Mouse (Mus musculus): ENCODE measurements around the gene Chn2. TPM values are rescaled to one million over a fixed set of nuclear protein-coding genes. Genes with fewer than 3 reads are reported as not detected.
"Not testable (repeated sequence)": the region's sequence is repeated elsewhere in the genome, so short reads cannot be mapped to it uniquely, and the experiment has no call there.

The Chn2 gene
- polyA plus RNA-seq, 1 experiment = 5.9 TPM

DNA sequence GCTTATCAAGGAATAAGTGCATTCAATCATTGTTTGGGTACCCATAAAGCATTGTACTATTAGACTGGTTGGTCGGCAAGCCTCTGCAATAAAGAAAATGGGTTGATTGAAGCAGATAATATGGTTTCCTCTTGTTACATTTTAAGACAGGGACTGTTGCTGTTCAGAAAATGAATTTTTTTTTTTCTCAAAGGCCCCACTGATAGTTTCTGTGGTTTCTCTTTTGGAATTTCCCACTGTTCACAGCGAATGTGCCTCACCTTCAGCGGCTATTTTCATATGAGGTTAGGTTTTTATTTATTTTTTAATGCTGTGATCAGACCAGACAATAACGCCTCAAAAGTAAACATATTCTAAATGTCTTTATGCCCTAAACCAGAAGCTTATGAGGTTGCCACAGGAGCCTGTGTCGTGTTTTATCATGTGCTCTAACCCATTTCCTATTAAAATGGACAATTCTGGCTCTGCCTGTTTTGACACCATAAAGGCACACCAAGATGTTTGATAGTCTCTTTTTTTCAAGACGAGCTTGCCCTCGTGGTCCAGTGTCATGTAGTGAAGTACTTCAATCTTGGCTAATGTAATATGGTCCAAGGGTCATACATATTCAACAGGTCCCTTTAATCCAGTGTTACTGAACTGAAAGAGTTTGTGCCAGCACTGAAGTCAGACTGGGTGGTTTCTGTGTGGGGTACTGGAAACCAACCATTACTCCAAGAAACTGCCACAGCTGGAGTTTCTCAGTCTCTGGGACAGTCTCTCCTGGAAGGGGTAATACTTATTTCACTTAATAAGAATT is 112.3 kb downstream of the Chn2 start:
- no peak for DNase-seq (ENCODE audit: low read depth)

GRCm38 (mm10) chr6:54157097-54157496 is 117.7 kb downstream of the Chn2 start:
- DNase-seq (ENCODE audit: low read depth) = no peak

DNA sequence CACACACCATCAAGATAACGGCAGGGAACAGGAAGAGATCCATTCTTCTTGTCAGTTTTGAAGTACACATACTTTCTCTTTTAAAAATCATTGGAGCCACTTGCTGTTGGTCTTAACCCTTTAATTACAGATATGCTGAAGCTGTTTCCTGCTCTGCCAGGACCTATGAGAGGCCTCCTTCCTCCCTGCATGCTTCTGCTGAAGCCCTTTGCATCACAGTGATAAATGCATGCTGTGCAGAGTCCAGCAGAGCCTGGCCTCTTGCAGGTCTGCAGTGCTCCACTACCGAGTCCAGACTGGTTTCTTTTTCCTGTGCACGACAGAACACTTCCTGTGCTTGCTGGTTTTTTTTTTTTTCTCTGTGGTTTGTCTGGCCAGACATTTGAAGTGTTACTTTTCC is 119.0 kb downstream of the Chn2 start:
- no peak for DNase-seq (ENCODE audit: low read depth)

DNA sequence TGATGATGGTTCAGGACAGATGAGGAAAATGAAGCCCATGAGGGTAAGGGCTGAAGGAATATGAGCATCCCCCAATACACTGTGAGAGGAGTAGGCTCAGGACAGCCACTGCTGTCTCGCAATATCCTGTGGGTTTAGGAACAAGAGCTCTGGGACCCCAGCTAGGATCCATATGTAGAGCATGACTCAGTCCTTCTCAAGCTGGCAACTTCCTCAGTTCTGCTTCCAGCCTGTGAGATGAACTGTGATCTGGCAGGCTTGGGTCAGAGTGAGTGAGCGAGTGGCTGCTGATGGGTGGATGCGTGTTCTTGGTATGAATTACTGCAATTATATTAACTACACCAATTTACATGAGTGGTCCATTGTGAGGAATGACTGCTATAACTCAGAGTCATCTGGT is 121.3 kb downstream of the Chn2 start:
- no peak for DNase-seq (ENCODE audit: low read depth)

DNA sequence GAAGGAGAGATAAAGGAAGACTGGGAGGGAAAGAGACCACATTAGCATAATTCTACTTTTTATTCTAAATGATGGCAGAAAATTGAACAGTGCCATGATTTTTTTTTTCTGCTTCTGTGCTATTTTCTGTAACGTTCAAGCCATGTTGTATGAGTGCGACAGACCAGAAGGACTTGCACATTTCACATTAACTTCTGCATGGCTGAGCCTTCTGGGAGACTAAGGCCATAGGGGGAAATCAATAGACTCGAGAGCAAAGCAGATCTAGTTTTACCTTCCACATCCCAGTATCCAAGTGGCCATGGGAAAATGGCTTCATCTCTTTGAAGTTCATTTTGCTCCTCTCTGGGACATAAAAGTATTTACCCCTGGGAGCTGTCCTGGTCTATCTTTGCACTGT is 121.9 kb downstream of the Chn2 start:
- no peak for DNase-seq (ENCODE audit: low read depth)

DNA sequence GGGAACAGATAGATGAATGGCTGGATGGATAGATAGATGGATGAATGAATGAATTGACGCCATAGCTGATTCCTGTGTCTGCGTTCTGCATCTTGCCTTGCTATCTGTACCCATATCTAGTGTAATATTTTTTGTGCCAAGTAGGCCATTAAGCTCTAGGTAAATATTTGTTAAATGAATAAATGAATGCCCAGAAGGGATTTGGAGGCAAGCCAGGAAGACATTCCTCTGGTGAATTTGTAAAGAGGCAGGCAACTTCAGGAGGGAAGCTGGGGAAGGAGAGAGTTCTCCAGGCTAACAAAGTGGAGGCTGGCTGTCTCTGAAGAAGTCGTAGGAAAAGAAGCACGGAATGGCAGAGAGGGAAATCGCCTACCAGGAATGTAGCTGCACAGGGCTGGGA is 123.0 kb downstream of the Chn2 start:
- no peak for DNase-seq (ENCODE audit: low read depth)

DNA sequence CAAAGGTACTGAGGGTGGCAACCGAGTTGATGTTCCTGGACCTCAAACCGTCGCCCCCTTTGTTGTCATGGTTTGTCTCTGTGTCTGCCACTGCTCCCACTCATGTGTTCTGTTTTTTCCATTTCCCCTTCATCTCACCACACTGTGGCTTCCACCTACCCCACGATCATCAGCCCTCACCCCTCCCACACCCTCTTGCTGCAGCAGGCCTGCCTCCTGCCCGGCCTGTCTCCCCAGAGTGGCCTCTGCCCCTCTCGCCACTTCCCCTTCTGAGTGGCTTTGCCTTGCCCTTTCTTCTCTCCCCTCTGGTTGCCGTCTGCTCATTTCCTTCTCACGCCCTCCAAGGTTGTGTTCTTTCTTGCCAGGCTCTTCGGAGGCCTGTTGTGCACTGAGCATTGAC is 123.4 kb downstream of the Chn2 start:
- no peak for DNase-seq (ENCODE audit: low read depth)

- no peak for DNase-seq (ENCODE audit: low read depth)
Observed at GRCm38 (mm10) chr6:54163702-54164101, 124.3 kb downstream of the Chn2 start.

GRCm38 (mm10) chr6:54164777-54165176 is 125.4 kb downstream of the Chn2 start:
- no peak for DNase-seq (ENCODE audit: low read depth)

GRCm38 (mm10) chr6:54165246-54165645 is 125.9 kb downstream of the Chn2 start:
- DNase-seq (ENCODE audit: low read depth) = no peak

DNA sequence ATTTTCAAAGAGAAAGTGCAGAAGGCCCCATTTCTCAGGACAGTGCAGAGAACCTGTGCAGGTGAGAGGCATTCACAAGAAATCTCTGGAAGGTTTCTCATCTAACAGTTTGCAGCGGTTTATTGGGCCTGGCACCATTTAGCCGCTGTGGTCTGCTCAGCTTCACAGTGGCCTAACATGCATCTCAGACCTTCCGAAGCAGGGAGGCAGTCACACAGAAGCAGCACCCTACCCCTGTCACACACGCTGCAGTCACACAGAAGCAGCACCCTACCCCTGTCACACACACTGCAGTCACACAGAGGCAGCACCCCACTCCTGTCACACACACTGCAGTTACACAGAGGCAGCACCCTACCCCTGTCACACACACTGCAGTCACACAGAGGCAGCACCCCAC is 126.5 kb downstream of the Chn2 start:
- DNase-seq (ENCODE audit: low read depth) = no peak

- DNase-seq (ENCODE audit: low read depth) = no peak
Observed at GRCm38 (mm10) chr6:54166991-54167546, 127.7 kb downstream of the Chn2 start.

DNA sequence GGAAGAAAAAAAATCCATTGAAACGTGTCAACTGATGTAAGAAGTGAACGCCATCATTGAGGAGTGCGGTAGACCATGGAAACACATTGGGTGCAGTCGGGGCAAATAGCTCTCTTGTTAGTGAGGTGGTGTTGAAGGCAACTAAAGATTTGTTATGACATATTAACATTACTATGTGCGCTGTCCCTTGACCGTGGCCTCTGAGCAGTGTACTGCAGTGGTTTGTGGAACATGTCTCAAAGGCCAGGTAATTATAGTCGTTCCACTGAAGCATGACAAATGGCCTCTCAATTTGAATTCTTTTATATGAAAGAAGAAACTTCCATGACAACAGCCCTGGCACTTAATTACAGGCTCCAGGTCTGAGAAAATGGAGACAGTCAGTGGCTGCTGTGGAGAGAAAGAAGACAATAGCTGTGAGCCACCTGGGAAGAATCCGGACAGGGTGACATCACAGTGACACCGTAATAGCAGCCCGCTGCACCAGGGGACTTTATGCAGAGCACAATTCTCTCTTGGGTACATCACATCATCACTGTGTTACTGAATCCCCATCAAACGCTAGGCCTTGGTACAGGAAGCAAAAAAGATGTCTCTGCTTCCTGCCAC is 131.0 kb downstream of the Chn2 start:
- DNase-seq (ENCODE audit: low read depth) = no peak

DNA sequence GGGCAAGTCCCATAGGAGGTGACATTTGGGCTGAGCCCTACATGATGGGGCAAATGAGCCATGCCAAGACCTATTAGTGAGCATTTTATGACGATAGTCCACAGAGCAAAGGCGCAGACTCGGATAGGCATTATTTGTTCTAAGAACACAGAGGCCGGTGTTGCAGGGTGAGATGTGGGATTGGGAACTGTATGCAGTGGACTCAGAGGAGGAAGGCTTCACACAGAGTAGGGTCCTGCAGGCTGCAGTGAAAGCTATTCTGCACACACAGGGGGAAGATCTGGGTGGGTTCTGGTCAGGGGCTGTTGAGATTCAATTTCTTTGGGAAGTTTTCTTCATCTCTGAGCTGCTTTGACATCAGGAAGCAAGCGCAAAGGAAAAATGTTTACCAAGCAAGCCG is 132.0 kb downstream of the Chn2 start:
- DNase-seq (ENCODE audit: low read depth) = no peak

GRCm38 (mm10) chr6:54175473-54176215 is 136.3 kb downstream of the Chn2 start:
- DNase-seq (ENCODE audit: low read depth) = no peak

GRCm38 (mm10) chr6:54177081-54177480 is 137.7 kb downstream of the Chn2 start:
- DNase-seq (ENCODE audit: low read depth) = not testable (repeated sequence)

GRCm38 (mm10) chr6:54179056-54179873 is 139.9 kb downstream of the Chn2 start:
- peak; percentile 13 for DNase-seq (ENCODE audit: low read depth)

DNA sequence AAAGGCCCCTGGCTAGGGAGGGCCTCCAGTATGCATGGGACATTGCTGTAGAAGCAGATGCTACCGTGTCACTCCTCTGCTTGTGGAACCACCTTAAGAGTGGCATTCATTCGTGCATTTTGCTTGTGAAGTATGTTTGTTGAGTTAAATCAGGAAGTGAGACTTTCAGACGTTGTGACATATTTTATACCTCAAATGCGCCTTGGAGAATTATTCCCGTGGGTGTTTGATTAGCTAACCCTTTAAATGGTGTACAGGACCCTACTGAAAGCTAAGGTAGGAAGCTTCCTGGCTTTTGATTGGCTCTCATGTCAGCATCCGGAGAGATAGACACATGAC is 140.5 kb downstream of the Chn2 start:
- no peak for DNase-seq (ENCODE audit: low read depth)

DNA sequence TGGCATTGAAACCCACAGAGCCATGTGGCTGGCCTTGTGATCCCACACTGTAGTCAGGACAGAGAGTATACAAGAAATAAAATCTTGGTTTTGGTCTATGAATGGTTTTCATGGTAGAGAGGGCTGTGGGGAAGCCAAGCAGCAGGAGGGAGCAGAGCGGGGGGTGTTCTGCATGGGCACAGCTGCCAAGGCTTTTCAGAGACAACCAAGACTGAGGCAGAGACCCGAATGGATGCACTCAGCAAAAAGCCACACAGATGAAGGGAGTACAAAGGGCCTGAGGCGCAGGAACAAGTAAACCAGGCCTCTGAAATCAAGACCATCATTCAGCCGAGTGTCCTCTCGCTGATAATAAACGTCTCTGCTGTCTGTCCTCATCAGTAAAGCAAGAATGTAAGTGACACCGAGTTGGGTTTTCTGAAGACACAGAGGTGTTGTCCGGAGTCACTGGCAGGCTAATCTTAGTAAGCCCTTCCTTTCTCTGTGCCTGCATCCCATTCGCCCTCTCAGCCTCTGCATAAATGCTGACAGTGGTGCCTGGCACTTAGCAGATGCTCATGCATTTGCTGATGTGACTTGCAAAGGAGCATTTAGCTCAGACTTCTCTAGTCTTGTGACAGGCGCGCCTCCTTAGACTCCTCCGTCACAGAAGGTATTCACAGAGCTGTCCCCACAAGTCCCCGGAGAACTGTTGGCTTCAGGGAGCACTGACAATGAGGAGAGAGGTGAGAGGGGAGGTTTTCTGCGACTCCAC is 144.6 kb downstream of the Chn2 start:
- no peak for DNase-seq (ENCODE audit: low read depth)

DNA sequence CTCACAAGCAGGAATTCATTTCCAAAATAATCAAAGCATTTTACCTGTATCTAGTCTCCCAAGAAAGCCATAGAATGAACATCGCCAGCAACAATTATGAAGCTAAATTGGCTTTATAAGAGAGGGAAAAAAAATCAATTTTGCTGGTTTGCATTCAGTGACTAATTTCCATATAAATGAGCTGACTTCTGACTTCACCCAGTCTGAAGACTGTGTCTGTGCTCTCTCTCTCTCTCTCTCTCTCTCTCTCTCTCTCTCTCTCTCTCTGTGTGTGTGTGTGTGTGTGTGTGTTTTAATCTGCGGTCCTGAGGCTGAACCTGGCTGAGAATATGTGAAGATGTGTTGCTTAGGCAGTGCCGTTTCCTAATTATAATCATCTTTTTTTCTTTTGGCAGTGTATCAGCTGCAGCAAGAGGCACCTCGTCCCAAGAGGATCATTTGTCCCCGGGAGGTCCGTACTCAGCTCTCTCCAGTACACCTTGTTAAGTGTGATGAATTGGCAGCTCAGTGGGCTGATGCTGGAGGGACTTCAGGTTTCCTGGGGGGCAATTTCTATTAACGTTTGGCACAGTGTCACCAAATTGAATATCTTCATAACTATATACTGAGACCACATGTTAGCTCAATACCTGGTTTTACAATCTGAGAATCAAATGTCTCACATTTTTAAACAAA is 154.4 kb downstream of the Chn2 start:
- no peak for DNase-seq (ENCODE audit: low read depth)
